Mouse (Mus musculus) MEL (cell line): ENCODE results near the gene Usp36. TPM values are rescaled to one million over a fixed set of nuclear protein-coding genes. Genes with fewer than 3 reads are reported as not detected.

Experiments used
- DNase-seq: peaks from one replicate; pipeline ENCODE4 v3.0.0; 2011; ENCODE audit warnings: low read depth, low spot score
- H3K27ac ChIP-seq: 2 replicates; pipeline ENCODE4 v1.5.1; 2012; ENCODE audit warnings: low read depth, mild to moderate bottlenecking, control low read depth, low read length, moderate library complexity; ENCODE audit not compliant: control insufficient read depth
- H3K27me3 ChIP-seq, 2 experiments: fragments of 150-350 bp in 1 of 2; sonication (generic) in 1 of 2; 2 replicates each; pipeline ENCODE4 v1.6.1; 2012; ENCODE audit warnings: low read length in 2 of 2, mild to moderate bottlenecking in 2 of 2, improper control_type of control experiment in 1 of 2, moderate library complexity in 1 of 2; ENCODE audit not compliant: insufficient read depth in 2 of 2, control insufficient read depth in 1 of 2
- H3K36me3 ChIP-seq, 2 experiments: 2 replicates each; pipeline ENCODE4 v1.6.1; 2012 to 2014; ENCODE audit warnings: low read length in 2 of 2, improper control_type of control experiment in 1 of 2, inconsistent platforms in 1 of 2, mild to moderate bottlenecking in 1 of 2; ENCODE audit not compliant: insufficient read depth in 2 of 2, control insufficient read depth in 1 of 2
- H3K4me1 ChIP-seq, 2 experiments: fragments of 150-350 bp in 1 of 2; sonication (generic) in 1 of 2; 2 replicates each; pipeline ENCODE4 v1.6.1; 2012; ENCODE audit warnings: low read length in 2 of 2, improper control_type of control experiment in 1 of 2, mild to moderate bottlenecking in 1 of 2; ENCODE audit not compliant: insufficient read depth in 2 of 2, control insufficient read depth in 1 of 2
- H3K4me3 ChIP-seq, 2 experiments: fragments of 150-350 bp in 1 of 2; sonication (generic) in 1 of 2; 2 replicates each; pipeline ENCODE4 v1.5.1; 2012; ENCODE audit warnings: low read depth in 2 of 2, low read length in 2 of 2, mild to moderate bottlenecking in 2 of 2, moderate library complexity in 2 of 2, control low read depth in 1 of 2, improper control_type of control experiment in 1 of 2; ENCODE audit not compliant: control insufficient read depth in 1 of 2, insufficient read depth in 1 of 2
- H3K79me2 ChIP-seq: 2 replicates; pipeline ENCODE4 v1.6.1; 2012; ENCODE audit warnings: mild to moderate bottlenecking, low read length, moderate library complexity; ENCODE audit not compliant: control insufficient read depth, poor library complexity, insufficient read depth
- H3K9ac ChIP-seq: 2 replicates; pipeline ENCODE4 v1.6.1; 2012; ENCODE audit warnings: low read depth, mild to moderate bottlenecking, control low read depth, low read length, moderate library complexity; ENCODE audit not compliant: control insufficient read depth, poor library complexity, severe bottlenecking
- H3K9me3 ChIP-seq: fragments of 150-350 bp; sonication (generic); replicated peaks from 2 replicates; pipeline ENCODE4 v1.6.1; 2012; ENCODE audit warnings: mild to moderate bottlenecking, low read length, improper control_type of control experiment, moderate library complexity; ENCODE audit not compliant: insufficient read depth
- CHD1 ChIP-seq: IDR thresholded peaks from 2 replicates; pipeline ENCODE4 v1.6.1; 2012; ENCODE audit warnings: low read depth, mild to moderate bottlenecking, inconsistent platforms, low read length, improper control_type of control experiment
- CHD2 ChIP-seq: IDR thresholded peaks from 2 replicates; pipeline ENCODE4 v1.6.1; 2011; ENCODE audit warnings: low read length, improper control_type of control experiment
- ETS1 ChIP-seq: IDR thresholded peaks from 2 replicates; pipeline ENCODE4 v1.6.1; 2012; ENCODE audit warnings: low read depth, mild to moderate bottlenecking, inconsistent platforms, low read length, improper control_type of control experiment, moderate library complexity
- GABPA ChIP-seq: IDR thresholded peaks from 2 replicates; pipeline ENCODE4 v1.6.1; 2012; ENCODE audit warnings: low read depth, mild to moderate bottlenecking, inconsistent platforms, low read length, improper control_type of control experiment, moderate library complexity
- GATA1 ChIP-seq: IDR thresholded peaks from 2 replicates; pipeline ENCODE4 v1.6.1; 2011; ENCODE audit warnings: low read depth, low read length, improper control_type of control experiment
- JUND ChIP-seq: IDR thresholded peaks from 2 replicates; pipeline ENCODE4 v1.6.1; 2011; ENCODE audit warnings: low read depth, mild to moderate bottlenecking, improper control_type of control experiment, low read length
- KAT2A ChIP-seq: conservative IDR thresholded peaks from 2 replicates; pipeline ENCODE4 v1.6.1; 2012; ENCODE audit warnings: low read depth, low read length, improper control_type of control experiment, inconsistent platforms
- MAFK ChIP-seq: IDR thresholded peaks from 2 replicates; pipeline ENCODE4 v1.6.1; 2011; ENCODE audit warnings: low read depth, mild to moderate bottlenecking, low read length, improper control_type of control experiment, borderline replicate concordance
- MAX ChIP-seq: IDR thresholded peaks from 2 replicates; pipeline ENCODE4 v1.6.1; 2011; ENCODE audit warnings: low read length, improper control_type of control experiment
- MAZ ChIP-seq: IDR thresholded peaks from 2 replicates; pipeline ENCODE4 v1.6.1; 2012; ENCODE audit warnings: low read depth, mild to moderate bottlenecking, inconsistent platforms, low read length, improper control_type of control experiment
- MEF2A ChIP-seq: IDR thresholded peaks from 2 replicates; pipeline ENCODE4 v1.6.1; 2014; ENCODE audit warnings: low read depth, mild to moderate bottlenecking, inconsistent platforms, low read length, improper control_type of control experiment; ENCODE audit not compliant: poor library complexity, insufficient replicate concordance, severe bottlenecking; ENCODE audit errors: extremely low read depth
- MXI1 ChIP-seq: IDR thresholded peaks from 2 replicates; pipeline ENCODE4 v1.6.1; 2011; ENCODE audit warnings: mild to moderate bottlenecking, low read depth, low read length, improper control_type of control experiment
- MYC ChIP-seq: IDR thresholded peaks from 2 replicates; pipeline ENCODE4 v1.6.1; 2011; ENCODE audit warnings: low read depth, mild to moderate bottlenecking, low read length, improper control_type of control experiment, moderate library complexity
- NELFE ChIP-seq: IDR thresholded peaks from 2 replicates; pipeline ENCODE4 v1.6.1; 2011; ENCODE audit warnings: low read depth, low read length, improper control_type of control experiment
- POLR2AphosphoS2 ChIP-seq: IDR thresholded peaks from 2 replicates; pipeline ENCODE4 v1.6.1; 2011; ENCODE audit warnings: low read length, improper control_type of control experiment
- RAD21 ChIP-seq: IDR thresholded peaks from 2 replicates; pipeline ENCODE4 v1.6.1; 2011; ENCODE audit warnings: mild to moderate bottlenecking, low read depth, low read length, improper control_type of control experiment
- RCOR1 ChIP-seq: IDR thresholded peaks from 2 replicates; pipeline ENCODE4 v1.6.1; 2012; ENCODE audit warnings: low read depth, mild to moderate bottlenecking, inconsistent platforms, low read length, improper control_type of control experiment
- SMC3 ChIP-seq: IDR thresholded peaks from 2 replicates; pipeline ENCODE4 v1.6.1; 2011; ENCODE audit warnings: low read depth, low read length, improper control_type of control experiment
- TAL1 ChIP-seq: IDR thresholded peaks from 2 replicates; pipeline ENCODE4 v1.6.1; 2012; ENCODE audit warnings: mild to moderate bottlenecking, inconsistent platforms, low read length, moderate library complexity, mixed read lengths
- TBP ChIP-seq: IDR thresholded peaks from 2 replicates; pipeline ENCODE4 v1.8.0; 2011; ENCODE audit warnings: low read depth, low read length, improper control_type of control experiment
- TCF12 ChIP-seq: IDR thresholded peaks from 2 replicates; pipeline ENCODE4 v1.6.1; 2014; ENCODE audit warnings: low read depth, mild to moderate bottlenecking, inconsistent platforms, low read length, improper control_type of control experiment, moderate library complexity
- UBTF ChIP-seq: IDR thresholded peaks from 2 replicates; pipeline ENCODE4 v1.6.1; 2012; ENCODE audit warnings: low read depth, mild to moderate bottlenecking, inconsistent platforms, low read length, improper control_type of control experiment, moderate library complexity, borderline replicate concordance; ENCODE audit not compliant: insufficient read depth
- USF1 ChIP-seq: IDR thresholded peaks from 2 replicates; pipeline ENCODE4 v1.6.1; 2014; ENCODE audit warnings: low read depth, mild to moderate bottlenecking, inconsistent platforms, low read length, improper control_type of control experiment, moderate library complexity
- USF2 ChIP-seq, 2 experiments: IDR thresholded peaks; 2 replicates each; pipeline ENCODE4 v1.6.1; 2011 to 2012; ENCODE audit warnings: improper control_type of control experiment in 2 of 2, low read length in 2 of 2, borderline replicate concordance in 1 of 2, inconsistent platforms in 1 of 2, low read depth in 1 of 2, mild to moderate bottlenecking in 1 of 2; ENCODE audit not compliant: insufficient read depth in 1 of 2
- ZKSCAN1 ChIP-seq: IDR thresholded peaks from 2 replicates; pipeline ENCODE4 v1.6.1; 2012; ENCODE audit warnings: low read depth, mild to moderate bottlenecking, inconsistent platforms, low read length, improper control_type of control experiment, moderate library complexity
- ZNF384 ChIP-seq: IDR thresholded peaks from 2 replicates; pipeline ENCODE4 v1.6.1; 2012; ENCODE audit warnings: low read depth, mild to moderate bottlenecking, inconsistent platforms, low read length, improper control_type of control experiment
- polyA plus RNA-seq, 2 experiments: library from polyadenylated mRNA; stranded (reverse) in 1 of 2; unstranded in 1 of 2; fragments of >175 nt in 1 of 2; fragments of >200 nt in 1 of 2; gene quantifications; 2 replicates each; pipeline versions ENCODE4 v1.2.1 to v1.2.4; 2012; ENCODE audit warnings: low replicate concordance in 2 of 2, low read depth in 1 of 2; ENCODE audit not compliant: insufficient read length in 2 of 2, insufficient read depth in 1 of 2, missing spikeins in 1 of 2
- total RNA-seq: library from RNA; depleted of rRNA; stranded (reverse); fragments of 300-350 nt; gene quantifications from 2 replicates; pipeline ENCODE4 v1.2.3, GENCODE M21; 2012

Gene Usp36
- total and polyA plus RNA-seq, 3 experiments: 24.8 to 89.6 (median 50.7) TPM

GRCm38 (mm10) chr11:118330777-118331176 lies 40.7 kb upstream of the Usp36 start:
- peaks cover 0 to 1% of the 10 kb centered on the region in 2 experiments; a peak in 1 of 4 replicates for H3K27me3 ChIP-seq
- H3K27ac ChIP-seq: no peak overlapping the region
- H3K4me1 ChIP-seq: no peaks in the 10 kb centered on the region
- H3K79me2 ChIP-seq: no peaks in the 10 kb centered on the region
- H3K9ac ChIP-seq: no peak overlapping the region
- no peak for DNase-seq
- no peak for TF ChIP-seq MAZ
- no peak for TF ChIP-seq TBP
- TF ChIP-seq RAD21: no peak
- no peak for TF ChIP-seq GATA1
- TF ChIP-seq GABPA: no peak
- no peak for TF ChIP-seq ZKSCAN1
- no peak for TF ChIP-seq USF2 (IDR thresholded peaks at IDR 0.05; ENCODE audit: borderline replicate concordance in 1 of 2, insufficient read depth in 1 of 2, low read depth in 1 of 2, low read length in 2 of 2)
- TF ChIP-seq UBTF: no peak
- TF ChIP-seq MXI1: no peak
- no peak for TF ChIP-seq TCF12
- TF ChIP-seq ZNF384: no peak
- TF ChIP-seq USF1: no peak
- TF ChIP-seq MAFK: no peak
- TF ChIP-seq SMC3: no peak
- no peak for TF ChIP-seq ETS1
- TF ChIP-seq JUND: no peak
- no peak for TF ChIP-seq TAL1
- TF ChIP-seq RCOR1: no peak
- no peak for TF ChIP-seq CHD1
- TF ChIP-seq MEF2A: no peak
- H3K9me3 ChIP-seq: no peaks in the 10 kb centered on the region
- no peak overlapping the region for H3K4me3 ChIP-seq
- H3K36me3 ChIP-seq: no peaks in the 10 kb centered on the region

- Histone ChIP-seq H3K27ac (no peak overlapping the region), H3K9ac (no peak overlapping the region), H3K9me3 (no peaks in the 10 kb centered on the region), H3K27me3 (peaks cover 2 to 4% of the 10 kb centered on the region in 2 experiments; a peak in 3 of 4 replicates), H3K4me3 (no peak overlapping the region), H3K79me2 (no peaks in the 10 kb centered on the region), H3K36me3 (no peaks in the 10 kb centered on the region)
- DNase-seq: no peak
- TF ChIP-seq MYC (no peak), USF1 (no peak), ZKSCAN1 (no peak), POLR2AphosphoS2 (no peak), TBP (no peak), USF2 (IDR thresholded peaks at IDR 0.05; ENCODE audit: borderline replicate concordance in 1 of 2, insufficient read depth in 1 of 2, low read depth in 1 of 2, low read length in 2 of 2) (no peak), SMC3 (no peak), CHD2 (no peak), ETS1 (no peak), TCF12 (no peak), MAX (no peak), NELFE (no peak), KAT2A (no peak)
- TF ChIP-seq, all 39 proteins: peak for 0
- no peaks in the 10 kb centered on the region for H3K4me1 ChIP-seq
These were observed 40.3 kb upstream of the Usp36 start for GRCm38 (mm10) chr11:118330361-118330760.
